Mouse (Mus musculus): Measurements from ENCODE around the gene Rtn4rl2. TPM values are rescaled to one million over a fixed set of nuclear protein-coding genes. Genes with fewer than 3 reads are reported as not detected.

Rtn4rl2 gene
- polyA plus RNA-seq, 1 experiment = 1.7 TPM

DNA sequence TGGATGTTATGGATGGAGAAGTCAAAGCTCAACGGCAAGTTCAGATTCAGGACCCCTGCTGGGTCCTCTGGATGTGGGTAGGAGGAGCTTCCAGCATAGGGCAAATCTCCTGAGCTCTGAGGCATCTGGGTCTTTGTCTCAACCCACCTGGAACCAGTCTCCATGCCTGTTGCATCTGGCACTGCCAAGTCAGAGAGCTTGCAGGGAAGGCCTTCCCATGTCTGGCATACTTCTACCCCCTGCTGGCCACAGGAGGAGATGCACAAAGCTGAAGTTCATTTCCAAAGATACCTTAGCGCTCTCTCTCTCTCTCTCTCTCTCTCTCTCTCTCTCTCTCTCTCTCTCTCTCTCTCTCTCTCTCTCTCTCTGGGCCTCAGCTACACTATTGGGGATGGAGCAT lies 30.8 kb downstream of the Rtn4rl2 start:
- peak; percentile 51; the same call in 1 of the 2 replicates for TF ChIP-seq CTCF (IDR thresholded peaks at IDR 0.05; ENCODE audit: borderline replicate concordance, insufficient read depth, low read depth, low read length)
- no peak for TF ChIP-seq POLR2A (IDR thresholded peaks at IDR 0.05; ENCODE audit: borderline replicate concordance, insufficient read depth, low read length)
- no peak overlapping the region for H3K27ac ChIP-seq (ENCODE audit: insufficient read depth, low read length)
- no peak overlapping the region for H3K4me3 ChIP-seq (replicated peaks; ENCODE audit: insufficient read depth, low read depth, low read length)
- WGBS = 32% methylated on average over 2 of the region's 2 CpGs
- H3K4me1 ChIP-seq (ENCODE audit: control insufficient read depth, insufficient read depth, low read length) = no peaks in the 10 kb centered on the region
- no peak for DNase-seq
- no peaks in the 10 kb centered on the region for H3K27me3 ChIP-seq (ENCODE audit: control insufficient read depth, insufficient read depth, low read length)

- Histone ChIP-seq H3K27ac (ENCODE audit: insufficient read depth, low read length) (no peak overlapping the region), H3K4me1 (ENCODE audit: control insufficient read depth, insufficient read depth, low read length) (no peaks in the 10 kb centered on the region), H3K27me3 (ENCODE audit: control insufficient read depth, insufficient read depth, low read length) (no peaks in the 10 kb centered on the region), H3K4me3 (replicated peaks; ENCODE audit: insufficient read depth, low read depth, low read length) (no peak overlapping the region)
- no peak for TF ChIP-seq CTCF (IDR thresholded peaks at IDR 0.05; ENCODE audit: borderline replicate concordance, insufficient read depth, low read depth, low read length)
- TF ChIP-seq POLR2A (IDR thresholded peaks at IDR 0.05; ENCODE audit: borderline replicate concordance, insufficient read depth, low read length) = no peak
- DNase-seq = no peak
- 45% methylated on average over 23 of the region's 23 CpGs for WGBS
Observed at GRCm38 (mm10) chr2:84851130-84852040, 35.1 kb downstream of the Rtn4rl2 start.

DNA sequence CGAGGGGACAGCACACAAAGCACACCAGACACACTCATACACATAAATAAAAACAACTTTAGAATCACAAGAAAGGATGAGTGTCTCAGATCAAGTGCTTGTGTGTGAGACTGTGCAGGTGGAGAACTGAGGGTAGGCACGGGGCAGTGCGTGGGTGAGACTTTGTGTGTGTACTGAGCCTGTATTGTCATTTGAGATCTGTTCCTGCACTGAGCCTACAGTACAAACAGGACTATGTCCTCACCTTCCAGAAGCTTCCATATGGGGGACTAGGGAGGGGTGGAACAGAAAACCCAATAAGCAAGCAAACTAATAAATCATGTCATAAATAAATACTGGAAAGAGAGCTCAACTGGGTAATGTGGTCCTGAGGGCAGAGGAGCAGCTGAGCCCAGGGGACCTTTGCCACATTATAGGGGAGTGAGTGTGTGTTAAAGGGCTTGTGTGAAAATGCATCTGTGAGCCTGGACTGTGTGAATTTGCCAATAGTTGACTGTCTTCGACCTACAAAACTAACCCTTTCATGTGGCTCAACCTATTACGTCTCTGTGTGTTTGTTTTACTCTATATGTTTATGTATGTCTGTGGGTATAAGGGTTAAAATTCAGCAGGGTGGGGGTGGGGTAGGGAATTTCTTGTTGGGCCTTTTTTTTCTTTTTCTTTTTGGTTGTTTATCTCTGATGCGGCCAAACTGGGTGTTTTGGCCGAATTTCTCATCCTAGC lies 35.9 kb downstream of the Rtn4rl2 start:
- WGBS = 72% methylated on average over 7 of the region's 7 CpGs
- Histone ChIP-seq H3K4me1 (ENCODE audit: control insufficient read depth, insufficient read depth, low read length) (no peaks in the 10 kb centered on the region), H3K4me3 (replicated peaks; ENCODE audit: insufficient read depth, low read depth, low read length) (no peak overlapping the region), H3K27me3 (ENCODE audit: control insufficient read depth, insufficient read depth, low read length) (no peaks in the 10 kb centered on the region), H3K27ac (ENCODE audit: insufficient read depth, low read length) (no peak overlapping the region)
- TF ChIP-seq POLR2A (IDR thresholded peaks at IDR 0.05; ENCODE audit: borderline replicate concordance, insufficient read depth, low read length) (no peak), CTCF (IDR thresholded peaks at IDR 0.05; ENCODE audit: borderline replicate concordance, insufficient read depth, low read depth, low read length) (no peak)
- no peak for DNase-seq

- H3K27me3 ChIP-seq (ENCODE audit: control insufficient read depth, insufficient read depth, low read length) = no peaks in the 10 kb centered on the region; the same call in 1 of the 2 replicates
- no peak overlapping the region for H3K4me3 ChIP-seq (replicated peaks; ENCODE audit: insufficient read depth, low read depth, low read length)
- H3K4me1 ChIP-seq (ENCODE audit: control insufficient read depth, insufficient read depth, low read length) = no peaks in the 10 kb centered on the region
- no peak overlapping the region for H3K27ac ChIP-seq (ENCODE audit: insufficient read depth, low read length)
- DNase-seq = no peak
- WGBS = 30% methylated on average over 1 of the region's 1 CpGs
- TF ChIP-seq POLR2A (IDR thresholded peaks at IDR 0.05; ENCODE audit: borderline replicate concordance, insufficient read depth, low read length) (no peak), CTCF (IDR thresholded peaks at IDR 0.05; ENCODE audit: borderline replicate concordance, insufficient read depth, low read depth, low read length) (no peak)
Observed at GRCm38 (mm10) chr2:84845226-84845625, 41.3 kb downstream of the Rtn4rl2 start.

GRCm38 (mm10) chr2:84843654-84844053 lies 42.9 kb downstream of the Rtn4rl2 start:
- Histone ChIP-seq H3K27ac (ENCODE audit: insufficient read depth, low read length) (no peak overlapping the region), H3K4me1 (ENCODE audit: control insufficient read depth, insufficient read depth, low read length) (no peaks in the 10 kb centered on the region), H3K27me3 (ENCODE audit: control insufficient read depth, insufficient read depth, low read length) (no peaks in the 10 kb centered on the region; the same call in 1 of the 2 replicates), H3K4me3 (replicated peaks; ENCODE audit: insufficient read depth, low read depth, low read length) (no peak overlapping the region)
- DNase-seq = no peak
- TF ChIP-seq POLR2A (IDR thresholded peaks at IDR 0.05; ENCODE audit: borderline replicate concordance, insufficient read depth, low read length) (no peak), CTCF (IDR thresholded peaks at IDR 0.05; ENCODE audit: borderline replicate concordance, insufficient read depth, low read depth, low read length) (no peak)
- WGBS = 87% methylated on average over 6 of the region's 6 CpGs

DNA sequence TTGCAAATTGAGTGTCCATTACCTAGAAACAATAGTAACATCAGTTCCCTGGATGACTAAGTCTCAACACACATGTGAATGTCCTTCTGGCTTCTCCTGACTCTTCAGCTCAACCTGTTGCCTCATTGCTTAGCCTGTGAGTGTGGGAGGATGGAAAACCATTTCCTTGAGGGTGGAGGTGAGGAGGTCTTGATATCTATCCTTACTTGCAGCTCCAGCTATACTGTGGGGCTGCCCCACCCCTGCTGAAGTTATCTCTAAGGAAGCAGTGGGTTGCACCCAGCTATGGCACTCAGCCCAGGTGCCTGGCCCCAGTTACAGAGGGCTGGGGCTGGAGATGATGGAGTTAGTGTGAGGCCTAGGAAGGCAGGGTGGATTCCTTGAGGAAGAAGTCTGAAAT lies 44.6 kb downstream of the Rtn4rl2 start:
- DNase-seq = no peak
- Histone ChIP-seq H3K4me1 (ENCODE audit: control insufficient read depth, insufficient read depth, low read length) (no peaks in the 10 kb centered on the region), H3K27ac (ENCODE audit: insufficient read depth, low read length) (no peak overlapping the region), H3K4me3 (replicated peaks; ENCODE audit: insufficient read depth, low read depth, low read length) (no peak overlapping the region), H3K27me3 (ENCODE audit: control insufficient read depth, insufficient read depth, low read length) (no peaks in the 10 kb centered on the region; the same call in 1 of the 2 replicates)
- TF ChIP-seq POLR2A (IDR thresholded peaks at IDR 0.05; ENCODE audit: borderline replicate concordance, insufficient read depth, low read length) (no peak), CTCF (IDR thresholded peaks at IDR 0.05; ENCODE audit: borderline replicate concordance, insufficient read depth, low read depth, low read length) (no peak)

DNA sequence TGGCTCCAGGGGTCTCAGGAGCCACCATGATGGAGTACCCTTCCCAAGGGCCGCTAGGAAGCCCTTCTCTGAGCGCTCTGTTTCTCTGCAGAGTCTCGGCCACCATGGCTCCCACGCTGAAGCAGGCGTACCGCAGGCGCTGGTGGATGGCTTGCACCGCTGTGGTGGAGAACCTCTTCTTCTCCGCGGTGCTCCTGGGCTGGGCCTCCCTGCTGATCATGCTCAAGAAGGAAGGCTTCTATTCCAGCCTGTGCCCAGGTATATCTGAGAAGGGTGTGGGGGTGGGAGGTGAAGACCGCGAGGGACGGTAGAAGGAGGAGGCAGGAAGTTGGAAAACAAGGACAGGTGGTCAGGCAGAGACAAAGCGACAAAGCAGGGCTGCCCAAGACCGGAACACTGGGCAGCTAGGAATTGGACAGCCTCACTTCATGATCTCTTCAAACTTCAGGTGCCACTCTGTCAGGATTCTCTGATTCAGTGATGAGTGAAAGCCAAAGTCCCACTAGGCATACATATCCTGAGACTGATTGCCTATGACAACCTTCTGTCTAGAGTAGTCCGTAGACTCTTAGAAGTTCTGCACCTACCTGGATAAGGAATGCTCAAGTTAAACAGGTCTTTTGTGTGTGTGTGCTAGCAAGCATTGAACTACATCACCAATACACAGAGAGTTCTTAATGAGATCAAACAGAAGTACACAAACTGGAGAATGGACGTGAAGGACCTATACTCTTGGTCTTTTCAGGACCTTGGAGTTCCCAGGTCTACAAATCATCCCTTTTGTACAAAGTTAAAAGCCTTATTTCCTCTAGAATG lies 45.6 kb downstream of the Rtn4rl2 start:
- Histone ChIP-seq H3K4me1 (ENCODE audit: control insufficient read depth, insufficient read depth, low read length) (no peaks in the 10 kb centered on the region), H3K4me3 (replicated peaks; ENCODE audit: insufficient read depth, low read depth, low read length) (no peak overlapping the region), H3K27ac (ENCODE audit: insufficient read depth, low read length) (no peak overlapping the region), H3K27me3 (ENCODE audit: control insufficient read depth, insufficient read depth, low read length) (no peaks in the 10 kb centered on the region; the same call in 1 of the 2 replicates)
- no peak for DNase-seq
- WGBS = 8% methylated on average over 17 of the region's 17 CpGs
- TF ChIP-seq POLR2A (IDR thresholded peaks at IDR 0.05; ENCODE audit: borderline replicate concordance, insufficient read depth, low read length) (no peak), CTCF (IDR thresholded peaks at IDR 0.05; ENCODE audit: borderline replicate concordance, insufficient read depth, low read depth, low read length) (no peak)

Data from cerebellum, adult 2 months (tissue).